Mouse (Mus musculus) embryonic facial prominence, embryonic 11.5 days (tissue): ENCODE results near the gene Ang4. TPM values are rescaled to one million over a fixed set of nuclear protein-coding genes. Genes with fewer than 3 reads are reported as not detected.
"Not testable (repeated sequence)": the region's sequence is repeated elsewhere in the genome, so short reads cannot be mapped to it uniquely, and the experiment has no call there.

Experiments
- ATAC-seq: fragments of 200-750 bp; cut with Nextera tagmentation; replicated peaks from 2 replicates; pipeline ENCODE4 v1.8.0; 2017; ENCODE audit warnings: low read depth; ENCODE audit not compliant: insufficient number of reproducible peaks, low FRiP score, low TSS enrichment
- DNase-seq: peaks from one replicate; pipeline ENCODE4 v3.0.0-alpha.2; 2015; ENCODE audit warnings: low spot score
- H3K27ac ChIP-seq: fragments of 300-500 bp; sonication (generic); replicated peaks from 2 replicates; pipeline ENCODE4 v1.5.1; 2014; ENCODE audit warnings: mild to moderate bottlenecking, low read depth, low read length, control low read depth
- H3K27me3 ChIP-seq: fragments of 300-500 bp; sonication (generic); 2 replicates; pipeline ENCODE4 v1.6.1; 2014; ENCODE audit warnings: mild to moderate bottlenecking, low read length, moderate library complexity, mixed read lengths; ENCODE audit not compliant: control insufficient read depth, insufficient read depth
- H3K36me3 ChIP-seq: fragments of 300-500 bp; sonication (generic); replicated peaks from 2 replicates; pipeline ENCODE4 v1.6.1; 2014; ENCODE audit warnings: low read depth, mild to moderate bottlenecking, low read length, moderate library complexity, mixed read lengths; ENCODE audit not compliant: control insufficient read depth, insufficient read depth
- H3K4me1 ChIP-seq: fragments of 300-500 bp; sonication (generic); 2 replicates; pipeline ENCODE4 v1.6.1; 2014; ENCODE audit warnings: low read length, mixed read lengths; ENCODE audit not compliant: control insufficient read depth, insufficient read depth
- H3K4me2 ChIP-seq: fragments of 300-500 bp; sonication (generic); 2 replicates; pipeline ENCODE4 v1.6.1; 2014; ENCODE audit warnings: low read depth, mild to moderate bottlenecking, control low read depth, low read length, moderate library complexity
- H3K4me3 ChIP-seq: fragments of 300-500 bp; sonication (generic); 2 replicates; pipeline ENCODE4 v1.5.1; 2014; ENCODE audit warnings: low read depth, low read length, control low read depth
- H3K9ac ChIP-seq: fragments of 300-500 bp; sonication (generic); replicated peaks from 2 replicates; pipeline ENCODE4 v1.6.1; 2014; ENCODE audit warnings: mild to moderate bottlenecking, control low read depth, low read length
- H3K9me3 ChIP-seq: fragments of 300-500 bp; sonication (generic); replicated peaks from 2 replicates; pipeline ENCODE4 v1.6.1; 2016; ENCODE audit warnings: mild to moderate bottlenecking, low read length, inconsistent platforms, mixed read lengths; ENCODE audit not compliant: control insufficient read depth
- WGBS: fragments of 180-500 bp; shearing (Covaris S2); extraction: QIAGEN DNeasy Blood & Tissue Kit; methylation state at CpG from one replicate; pipeline ENCODE4 v1.1.7; 2014; 5-methylcytosine and 5-hydroxymethylcytosine counted together
- polyA plus RNA-seq: library from polyadenylated mRNA; unstranded; fragments of >200 nt; fragmentation: Nextera tagmentation; extraction: Ambion mirVana; gene quantifications from 2 replicates; pipeline ENCODE4 v1.2.1, GENCODE M21; 2014

The Ang4 gene
- polyA plus RNA-seq, 1 experiment from 2014 or later: not detected

- ATAC-seq, H3K27me3 ChIP-seq, H3K4me2 ChIP-seq, H3K4me1 ChIP-seq, H3K27ac ChIP-seq, H3K36me3 ChIP-seq, H3K9ac ChIP-seq, H3K4me3 ChIP-seq, H3K9me3 ChIP-seq: not testable (repeated sequence)
- WGBS: 94% methylated on average over 1 of the region's 1 CpGs
- peak; percentile 1 for DNase-seq
These were observed 2.0 kb downstream of the Ang4 start for GRCm38 (mm10) chr14:51771378-51771777.

GRCm38 (mm10) chr14:51755944-51756343, 17.4 kb downstream of the Ang4 start:
- no peak overlapping the region for H3K4me2 ChIP-seq
- WGBS: 22% methylated on average over 2 of the region's 2 CpGs

DNA sequence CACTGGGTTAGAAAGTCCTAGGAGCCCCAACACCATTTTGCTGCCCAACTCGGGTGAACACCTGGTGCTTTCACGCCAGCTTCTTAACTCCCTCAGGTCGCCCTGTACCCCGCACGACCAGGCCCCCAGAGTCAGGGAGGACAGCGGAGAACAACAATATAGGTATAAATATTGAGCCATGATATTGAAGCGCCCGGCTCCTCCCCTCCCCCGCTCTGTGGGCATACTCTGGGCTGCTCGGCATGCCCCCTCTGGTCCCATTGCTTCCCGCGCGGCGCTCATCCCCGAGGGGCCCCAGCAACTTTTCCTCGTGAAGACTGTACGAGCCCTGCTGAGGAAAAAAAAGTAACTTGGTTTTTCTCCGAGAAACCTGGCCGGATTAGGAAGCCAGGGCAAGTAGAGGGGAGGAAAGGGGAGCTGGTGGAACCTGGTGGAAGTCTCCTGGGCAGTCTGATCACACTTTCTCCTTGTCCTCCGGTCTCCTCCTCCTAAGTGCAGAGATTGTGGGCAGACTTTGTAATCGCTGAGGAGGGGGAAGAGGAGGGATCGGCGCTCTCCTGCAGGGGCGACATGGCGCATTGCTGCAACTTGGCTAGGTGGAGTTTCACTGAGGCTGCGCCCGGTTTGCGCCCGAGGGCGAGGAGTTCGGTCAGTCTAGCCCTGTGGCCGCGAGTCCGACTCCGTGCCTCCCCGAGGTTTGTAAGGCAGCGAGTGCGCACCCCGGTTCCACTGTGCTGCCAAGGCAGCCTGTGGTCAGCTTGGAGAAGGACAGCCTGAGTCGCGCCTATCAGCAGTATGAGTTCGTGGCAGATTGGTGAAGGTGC, 32.8 kb downstream of the Ang4 start:
- Histone ChIP-seq H3K36me3 (no peaks in the 10 kb centered on the region), H3K27me3 (peaks cover 32% of the 10 kb centered on the region), H3K4me2 (peak overlapping the region; percentile 78), H3K4me1 (no peaks in the 10 kb centered on the region), H3K27ac (no peak overlapping the region), H3K9ac (peak overlapping the region; percentile 39), H3K9me3 (no peaks in the 10 kb centered on the region), H3K4me3 (peak overlapping the region; percentile 40)
- ATAC-seq (peak; percentile 78), DNase-seq (peak; percentile 48)
- 1% methylated on average over 42 of the region's 42 CpGs for WGBS

More at GRCm38 (mm10) chr14:51755944-51756343, 17.4 kb downstream of the Ang4 start:
- Histone ChIP-seq H3K4me3 (no peak overlapping the region), H3K36me3 (no peaks in the 10 kb centered on the region), H3K4me1 (no peaks in the 10 kb centered on the region), H3K27ac (no peak overlapping the region), H3K27me3 (no peaks in the 10 kb centered on the region), H3K9me3 (no peaks in the 10 kb centered on the region), H3K9ac (no peak overlapping the region)
- ATAC-seq (peak; percentile 56; the same call in 1 of the 2 replicates), DNase-seq (peak; percentile 59)

GRCm38 (mm10) chr14:51739150-51739993, 34.0 kb downstream of the Ang4 start:
- peaks cover 32% of the 10 kb centered on the region for H3K27me3 ChIP-seq

GRCm38 (mm10) chr14:51738411-51739149, 34.8 kb downstream of the Ang4 start:
- no peak overlapping the region for H3K4me3 ChIP-seq
- peaks cover 32% of the 10 kb centered on the region for H3K27me3 ChIP-seq
- peak overlapping the region; percentile 23 for H3K4me2 ChIP-seq
- ATAC-seq (no peak), DNase-seq (peak; percentile 17)
- H3K36me3 ChIP-seq: no peaks in the 10 kb centered on the region
- no peak overlapping the region for H3K27ac ChIP-seq
- H3K4me1 ChIP-seq: no peaks in the 10 kb centered on the region
- no peaks in the 10 kb centered on the region for H3K9me3 ChIP-seq
- no peak overlapping the region for H3K9ac ChIP-seq
- WGBS: 1% methylated on average over 29 of the region's 29 CpGs

More at GRCm38 (mm10) chr14:51739150-51739993, 34.0 kb downstream of the Ang4 start:
- H3K4me3 ChIP-seq: no peak overlapping the region
- H3K4me2 ChIP-seq: peak overlapping the region; percentile 23
- no peak for ATAC-seq
- no peak for DNase-seq
- no peaks in the 10 kb centered on the region for H3K9me3 ChIP-seq
- WGBS: 1% methylated on average over 23 of the region's 24 CpGs
- no peak overlapping the region for H3K9ac ChIP-seq
- no peaks in the 10 kb centered on the region for H3K36me3 ChIP-seq
- no peaks in the 10 kb centered on the region for H3K4me1 ChIP-seq
- H3K27ac ChIP-seq: no peak overlapping the region

- DNase-seq: no peak
- H3K27ac ChIP-seq: no peak overlapping the region
- no peaks in the 10 kb centered on the region for H3K36me3 ChIP-seq
- no peaks in the 10 kb centered on the region for H3K9me3 ChIP-seq
- no peaks in the 10 kb centered on the region for H3K4me1 ChIP-seq
- WGBS: 8% methylated on average over 12 of the region's 12 CpGs
- peaks cover 32% of the 10 kb centered on the region for H3K27me3 ChIP-seq
- H3K4me2 ChIP-seq: no peak overlapping the region
- no peak for ATAC-seq
- H3K4me3 ChIP-seq: no peak overlapping the region
- H3K9ac ChIP-seq: no peak overlapping the region
These were observed 35.4 kb downstream of the Ang4 start for GRCm38 (mm10) chr14:51737967-51738366.

GRCm38 (mm10) chr14:51717083-51717482, 56.3 kb downstream of the Ang4 start, which contains the start of gene Gm5800:
Gene Gm5800, minus strand, starts transcription at chr14:51717183.
- ATAC-seq: no peak
- H3K4me2 ChIP-seq: no peak within 1 kb of the TSS
- H3K4me3 ChIP-seq: no peak within 1 kb of the TSS
- no peaks in the 10 kb centered on the region for H3K4me1 ChIP-seq
- no peak within 1 kb of the TSS for H3K27ac ChIP-seq
- H3K36me3 ChIP-seq: no peaks in the 10 kb centered on the region
- no peak within 1 kb of the TSS for H3K9ac ChIP-seq
- 58% methylated on average over 1 of the region's 1 CpGs for WGBS
- DNase-seq: no peak
- H3K9me3 ChIP-seq: no peaks in the 10 kb centered on the region
- H3K27me3 ChIP-seq: no peaks in the 10 kb centered on the region
